Mouse (Mus musculus) embryonic facial prominence, embryonic 14.5 days (tissue): ENCODE measurements at regions not wholly inside any gene's neighbourhood (a gene's known extent, or its start where the extent isn't known, plus 50 kb on each side); places are given as distances from the start of the nearest gene placed in this dataset.
A peak's percentile ranks its signal among the peaks of the same experiment; 100 is the strongest.

Experiments used
- ATAC-seq: fragments of 200-750 bp; cut with Nextera tagmentation; 2 replicates; pipeline ENCODE4 v1.8.0; 2017; ENCODE audit warnings: low read depth, moderate number of reproducible peaks, moderate TSS enrichment
- DNase-seq: peaks from one replicate; pipeline ENCODE4 v3.0.0-alpha.2; 2015; ENCODE audit warnings: low spot score
- H3K27ac ChIP-seq: fragments of 300-500 bp; sonication (generic); replicated peaks from 2 replicates; pipeline ENCODE4 v1.5.1; 2014; ENCODE audit warnings: low read depth, mild to moderate bottlenecking, low read length, moderate library complexity
- H3K27me3 ChIP-seq: fragments of 300-500 bp; sonication (generic); replicated peaks from 2 replicates; pipeline ENCODE4 v1.6.1; 2014; ENCODE audit warnings: low read length; ENCODE audit not compliant: control insufficient read depth, insufficient read depth
- H3K36me3 ChIP-seq: fragments of 300-500 bp; sonication (generic); 2 replicates; pipeline ENCODE4 v1.6.1; 2014; ENCODE audit warnings: low read length, mixed read lengths; ENCODE audit not compliant: control insufficient read depth, insufficient read depth
- H3K4me1 ChIP-seq: fragments of 300-500 bp; sonication (generic); 2 replicates; pipeline ENCODE4 v1.6.1; 2014; ENCODE audit warnings: antibody characterized with exemption, low read length; ENCODE audit not compliant: control insufficient read depth, insufficient read depth
- H3K4me2 ChIP-seq: fragments of 300-500 bp; sonication (generic); 2 replicates; pipeline ENCODE4 v1.6.1; 2014; ENCODE audit warnings: low read depth, mild to moderate bottlenecking, low read length, moderate library complexity, mixed read lengths
- H3K4me3 ChIP-seq: fragments of 300-500 bp; sonication (generic); 2 replicates; pipeline ENCODE4 v1.5.1; 2014; ENCODE audit warnings: low read depth, mild to moderate bottlenecking, low read length
- H3K9ac ChIP-seq: fragments of 300-500 bp; sonication (generic); 2 replicates; pipeline ENCODE4 v1.6.1; 2014; ENCODE audit warnings: low read depth, mild to moderate bottlenecking, low read length, moderate library complexity, mixed read lengths
- H3K9me3 ChIP-seq: fragments of 300-500 bp; sonication (generic); 2 replicates; pipeline ENCODE4 v1.6.1; 2016; ENCODE audit warnings: low read length; ENCODE audit not compliant: control insufficient read depth
- WGBS: fragments of 180-500 bp; shearing (Covaris S2); extraction: QIAGEN DNeasy Blood & Tissue Kit; methylation state at CpG from one replicate; pipeline ENCODE4 v1.1.7; 2014; 5-methylcytosine and 5-hydroxymethylcytosine counted together

DNA sequence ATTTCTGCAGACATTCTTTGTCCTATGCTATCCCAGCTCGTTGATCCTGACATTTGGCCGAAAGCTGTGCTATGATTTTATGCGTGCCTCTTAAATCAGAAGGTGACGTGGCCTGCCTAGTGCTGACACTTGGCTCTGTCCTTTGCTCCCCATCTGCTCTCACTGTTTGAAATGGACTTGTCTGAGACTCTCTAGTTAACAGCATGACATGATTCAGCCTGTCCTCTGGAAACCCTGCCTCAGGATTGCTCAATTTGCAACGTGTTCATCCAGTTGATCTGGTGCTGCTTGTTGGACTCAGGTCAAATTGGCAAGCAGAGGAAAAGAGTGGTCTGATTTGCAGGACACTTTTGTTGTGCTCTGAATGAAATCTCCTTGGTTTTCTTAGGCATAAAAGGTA lies 57.7 kb upstream of the Igsf10 start:
- Histone ChIP-seq H3K4me3 (no peak overlapping the region), H3K36me3 (no peaks in the 10 kb centered on the region), H3K27ac (no peak overlapping the region), H3K9ac (no peak overlapping the region), H3K9me3 (no peaks in the 10 kb centered on the region), H3K4me1 (no peaks in the 10 kb centered on the region), H3K4me2 (no peak overlapping the region), H3K27me3 (no peaks in the 10 kb centered on the region)
- WGBS = 70% methylated on average over 5 of the region's 5 CpGs
- peak; percentile 65 for DNase-seq
- ATAC-seq = peak; percentile 60; the same call in 1 of the 2 replicates

DNA sequence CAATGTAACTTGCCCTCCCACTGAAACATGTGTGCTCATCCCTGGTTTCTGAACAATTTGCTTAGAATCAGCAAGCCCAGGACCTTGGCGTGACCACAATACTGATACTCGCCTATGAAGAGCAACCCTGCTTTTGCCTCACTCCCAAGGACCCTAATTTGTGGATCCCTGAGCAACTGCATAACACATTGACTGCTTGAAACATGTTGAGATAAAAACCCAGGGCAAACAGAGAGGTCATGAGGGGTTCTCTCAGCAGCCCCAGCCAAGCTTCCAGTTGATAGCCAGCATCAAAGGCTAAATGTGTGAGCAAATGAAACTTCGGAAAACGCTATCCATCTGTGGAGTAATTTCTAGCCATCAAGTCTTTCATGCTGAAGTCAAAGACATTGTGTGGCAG lies 57.2 kb upstream of the Igsf10 start:
- no peak overlapping the region for H3K4me3 ChIP-seq
- DNase-seq = no peak
- H3K4me1 ChIP-seq = no peaks in the 10 kb centered on the region
- no peaks in the 10 kb centered on the region for H3K9me3 ChIP-seq
- H3K27me3 ChIP-seq = no peaks in the 10 kb centered on the region
- no peak overlapping the region for H3K4me2 ChIP-seq
- no peak overlapping the region for H3K9ac ChIP-seq
- no peak for ATAC-seq
- H3K27ac ChIP-seq = no peak overlapping the region
- no peaks in the 10 kb centered on the region for H3K36me3 ChIP-seq
- 82% methylated on average over 4 of the region's 4 CpGs for whole genome bisulfite sequencing
